Mouse (Mus musculus): ENCODE data around the gene Mpst. TPM values are rescaled to one million over a fixed set of nuclear protein-coding genes. Genes with fewer than 3 reads are reported as not detected.

Gene Mpst
- polyA plus RNA-seq, 1 experiment: 6.4 TPM

- TF ChIP-seq POLR2A (IDR thresholded peaks at IDR 0.05; ENCODE audit: control insufficient read depth, low read depth, low read length) (no peak), CTCF (IDR thresholded peaks at IDR 0.05; ENCODE audit: control insufficient read depth, insufficient read depth, insufficient replicate concordance, low read depth, low read length) (no peak)
- no peaks in the 10 kb centered on the region for H3K27me3 ChIP-seq (ENCODE audit: control insufficient read depth, insufficient read depth, low read length)
- no peak overlapping the region for H3K27ac ChIP-seq (ENCODE audit: control insufficient read depth, insufficient read depth, low read depth, low read length)
- H3K4me1 ChIP-seq (ENCODE audit: control insufficient read depth, insufficient read depth, low read length): no peaks in the 10 kb centered on the region
- H3K36me3 ChIP-seq (ENCODE audit: control insufficient read depth, insufficient read depth, low read length): no peaks in the 10 kb centered on the region
- no peak overlapping the region; the same call in 1 of the 2 replicates for H3K4me3 ChIP-seq (ENCODE audit: control insufficient read depth, low read depth, low read length)
Measured at GRCm38 (mm10) chr15:78429139-78429459, 22.9 kb downstream of the Mpst start.

DNA sequence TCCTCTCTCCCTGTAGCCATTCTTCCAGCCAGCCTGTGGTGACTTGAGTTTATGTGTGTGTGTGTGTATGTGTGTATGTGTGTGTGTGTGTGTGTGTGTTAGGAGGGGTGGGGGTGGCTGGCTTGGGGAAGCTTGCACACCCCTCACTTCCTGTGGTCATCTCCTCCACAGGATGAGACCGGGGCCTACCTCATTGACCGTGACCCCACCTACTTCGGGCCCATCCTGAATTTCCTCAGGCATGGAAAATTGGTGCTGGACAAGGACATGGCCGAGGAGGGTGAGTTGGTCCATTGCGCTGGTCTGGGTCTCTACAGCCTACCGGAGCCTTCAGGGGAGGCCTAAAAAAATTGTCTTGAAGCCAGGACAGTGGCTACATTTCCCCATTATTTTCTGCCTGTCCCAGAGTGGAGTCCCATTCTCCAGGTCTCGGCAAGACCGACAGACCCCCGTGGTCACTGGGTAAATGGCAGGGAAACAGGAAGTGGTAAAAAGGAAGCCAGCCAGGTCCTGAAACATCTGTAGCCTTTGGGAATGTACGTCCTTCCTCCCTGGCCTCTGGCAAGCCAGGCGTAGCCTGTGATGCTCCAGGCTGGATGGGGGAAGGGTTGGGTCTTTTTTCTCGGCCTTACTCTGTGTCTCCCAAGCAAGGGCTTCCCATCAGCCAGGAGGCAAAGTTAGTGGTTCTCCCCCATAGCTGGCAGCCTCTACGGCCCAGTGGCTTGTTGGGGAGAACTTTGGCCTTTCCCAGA lies 23.8 kb downstream of the Mpst start:
- Histone ChIP-seq H3K27me3 (ENCODE audit: control insufficient read depth, insufficient read depth, low read length) (no peaks in the 10 kb centered on the region), H3K4me3 (ENCODE audit: control insufficient read depth, low read depth, low read length) (no peak overlapping the region), H3K36me3 (ENCODE audit: control insufficient read depth, insufficient read depth, low read length) (no peaks in the 10 kb centered on the region), H3K4me1 (ENCODE audit: control insufficient read depth, insufficient read depth, low read length) (no peaks in the 10 kb centered on the region), H3K27ac (ENCODE audit: control insufficient read depth, insufficient read depth, low read depth, low read length) (no peak overlapping the region)
- TF ChIP-seq POLR2A (IDR thresholded peaks at IDR 0.05; ENCODE audit: control insufficient read depth, low read depth, low read length): no peak
- no peak for TF ChIP-seq CTCF (IDR thresholded peaks at IDR 0.05; ENCODE audit: control insufficient read depth, insufficient read depth, insufficient replicate concordance, low read depth, low read length)

- TF ChIP-seq POLR2A (IDR thresholded peaks at IDR 0.05; ENCODE audit: control insufficient read depth, low read depth, low read length) (no peak), CTCF (IDR thresholded peaks at IDR 0.05; ENCODE audit: control insufficient read depth, insufficient read depth, insufficient replicate concordance, low read depth, low read length) (no peak)
- Histone ChIP-seq H3K27ac (ENCODE audit: control insufficient read depth, insufficient read depth, low read depth, low read length) (no peak overlapping the region), H3K4me3 (ENCODE audit: control insufficient read depth, low read depth, low read length) (no peak overlapping the region), H3K4me1 (ENCODE audit: control insufficient read depth, insufficient read depth, low read length) (no peaks in the 10 kb centered on the region; the same call in 1 of the 2 replicates), H3K36me3 (ENCODE audit: control insufficient read depth, insufficient read depth, low read length) (no peaks in the 10 kb centered on the region), H3K27me3 (ENCODE audit: control insufficient read depth, insufficient read depth, low read length) (no peaks in the 10 kb centered on the region)
Measured at GRCm38 (mm10) chr15:78430874-78431273, 24.7 kb downstream of the Mpst start.

DNA sequence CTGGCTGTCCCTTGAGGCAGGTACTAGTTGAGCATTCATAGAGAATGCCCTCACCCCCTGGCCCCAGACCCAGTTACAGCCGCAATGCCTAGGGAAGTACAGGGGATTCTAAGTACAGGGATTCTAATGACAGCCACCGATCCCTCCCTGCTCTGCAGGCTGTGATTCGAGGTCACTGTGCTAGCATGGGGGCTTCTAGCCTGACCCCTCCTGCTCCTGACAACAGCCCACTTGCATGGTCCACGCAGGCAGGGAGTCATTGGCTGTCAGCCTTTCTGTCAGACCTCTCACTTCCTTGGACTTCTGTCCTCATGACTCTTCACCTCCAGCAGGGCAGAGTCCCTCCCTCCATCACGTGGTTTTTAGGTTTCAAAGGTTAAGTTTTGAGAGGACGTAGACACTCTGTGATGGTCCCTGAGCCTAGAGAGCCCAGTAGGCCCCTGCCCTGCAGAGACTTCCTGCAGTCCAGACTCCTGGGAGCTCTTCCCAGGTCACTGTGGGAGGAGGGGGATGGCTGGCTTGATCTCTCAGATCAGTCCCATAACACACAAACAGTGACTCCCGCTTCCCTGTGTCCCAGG lies 25.4 kb downstream of the Mpst start:
- H3K36me3 ChIP-seq (ENCODE audit: control insufficient read depth, insufficient read depth, low read length): no peaks in the 10 kb centered on the region
- no peak overlapping the region for H3K4me3 ChIP-seq (ENCODE audit: control insufficient read depth, low read depth, low read length)
- TF ChIP-seq CTCF (IDR thresholded peaks at IDR 0.05; ENCODE audit: control insufficient read depth, insufficient read depth, insufficient replicate concordance, low read depth, low read length): no peak
- no peak for TF ChIP-seq POLR2A (IDR thresholded peaks at IDR 0.05; ENCODE audit: control insufficient read depth, low read depth, low read length)
- H3K27ac ChIP-seq (ENCODE audit: control insufficient read depth, insufficient read depth, low read depth, low read length): no peak overlapping the region
- no peaks in the 10 kb centered on the region for H3K27me3 ChIP-seq (ENCODE audit: control insufficient read depth, insufficient read depth, low read length)
- H3K4me1 ChIP-seq (ENCODE audit: control insufficient read depth, insufficient read depth, low read length): peaks cover 4% of the 10 kb centered on the region; the same call in 1 of the 2 replicates

GRCm38 (mm10) chr15:78434896-78435520 lies 28.8 kb downstream of the Mpst start:
- TF ChIP-seq POLR2A (IDR thresholded peaks at IDR 0.05; ENCODE audit: control insufficient read depth, low read depth, low read length) (no peak), CTCF (IDR thresholded peaks at IDR 0.05; ENCODE audit: control insufficient read depth, insufficient read depth, insufficient replicate concordance, low read depth, low read length) (peak; percentile 31; the same call in 1 of the 2 replicates)
- H3K4me1 ChIP-seq (ENCODE audit: control insufficient read depth, insufficient read depth, low read length): peaks cover 12% of the 10 kb centered on the region
- no peaks in the 10 kb centered on the region for H3K27me3 ChIP-seq (ENCODE audit: control insufficient read depth, insufficient read depth, low read length)
- H3K27ac ChIP-seq (ENCODE audit: control insufficient read depth, insufficient read depth, low read depth, low read length): no peak overlapping the region
- no peak overlapping the region for H3K4me3 ChIP-seq (ENCODE audit: control insufficient read depth, low read depth, low read length)
- no peaks in the 10 kb centered on the region for H3K36me3 ChIP-seq (ENCODE audit: control insufficient read depth, insufficient read depth, low read length)

DNA sequence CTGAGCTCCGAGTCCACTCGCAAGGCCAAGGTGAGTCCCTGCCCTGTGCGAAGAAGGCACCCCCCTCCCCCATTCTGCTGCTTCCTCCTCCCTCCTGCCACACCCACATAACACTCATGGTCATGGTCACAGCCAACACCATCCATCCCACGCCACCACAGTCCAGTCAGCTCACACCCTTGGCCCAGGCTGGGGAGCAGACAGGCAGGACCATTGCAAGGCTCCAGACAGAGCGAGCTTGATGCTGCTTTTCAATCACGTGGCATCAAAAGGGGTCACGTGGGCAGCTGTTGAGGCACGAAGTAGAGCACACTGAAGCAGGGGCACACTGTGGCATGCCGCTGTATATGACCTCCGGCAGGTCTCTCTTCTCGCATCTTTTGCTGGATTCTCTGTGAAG lies 29.5 kb downstream of the Mpst start:
- Histone ChIP-seq H3K36me3 (ENCODE audit: control insufficient read depth, insufficient read depth, low read length) (no peaks in the 10 kb centered on the region), H3K27ac (ENCODE audit: control insufficient read depth, insufficient read depth, low read depth, low read length) (no peak overlapping the region), H3K4me3 (ENCODE audit: control insufficient read depth, low read depth, low read length) (no peak overlapping the region), H3K4me1 (ENCODE audit: control insufficient read depth, insufficient read depth, low read length) (peaks cover 12% of the 10 kb centered on the region), H3K27me3 (ENCODE audit: control insufficient read depth, insufficient read depth, low read length) (no peaks in the 10 kb centered on the region)
- TF ChIP-seq CTCF (IDR thresholded peaks at IDR 0.05; ENCODE audit: control insufficient read depth, insufficient read depth, insufficient replicate concordance, low read depth, low read length) (no peak), POLR2A (IDR thresholded peaks at IDR 0.05; ENCODE audit: control insufficient read depth, low read depth, low read length) (no peak)

All from testis, adult 2 months (tissue).